Mouse (Mus musculus): ENCODE results near the gene Rab21. TPM values are rescaled to one million over a fixed set of nuclear protein-coding genes. Genes with fewer than 3 reads are reported as not detected.

Gene Rab21
- 21.8 and 65.5 TPM in 2 replicates for polyA plus RNA-seq (2012; ENCODE audit: low replicate concordance)

DNA sequence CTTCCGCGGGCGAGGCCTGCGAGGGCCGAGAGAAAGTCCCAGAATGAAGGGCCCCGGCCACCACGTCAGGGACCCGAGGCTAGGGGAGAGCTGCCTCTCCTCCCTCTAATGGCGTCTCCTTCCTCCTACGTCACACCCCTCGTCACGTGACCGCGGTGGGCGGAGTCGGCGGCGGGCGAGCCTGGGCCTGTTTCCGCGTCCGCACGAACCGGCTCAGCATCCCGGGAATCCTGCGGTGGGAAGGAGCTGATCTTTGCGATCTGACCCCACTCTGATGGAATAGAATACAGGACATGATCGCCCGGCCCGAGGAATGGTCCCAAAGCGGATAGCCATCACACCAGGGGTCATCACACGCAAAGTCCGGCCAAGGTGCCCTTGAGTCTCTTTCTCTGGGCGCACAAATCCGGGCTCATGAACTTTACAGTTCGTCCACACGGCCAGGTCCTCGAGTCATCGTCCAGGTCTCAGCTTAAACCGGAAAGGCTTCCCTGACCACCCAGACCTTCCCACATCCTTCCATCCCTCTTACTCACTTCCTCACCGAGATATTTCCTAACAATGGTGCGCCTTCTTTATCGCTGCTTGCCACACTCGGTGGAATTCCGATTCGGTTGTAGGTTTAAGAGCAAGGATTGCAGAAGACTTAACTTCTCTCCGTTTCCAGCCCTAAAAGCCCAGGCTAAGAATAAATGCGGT is at the start of gene Rab21:
TSS of gene Rab21 (minus strand) at position 122 of the 699 bp plus-strand sequence.

DNA sequence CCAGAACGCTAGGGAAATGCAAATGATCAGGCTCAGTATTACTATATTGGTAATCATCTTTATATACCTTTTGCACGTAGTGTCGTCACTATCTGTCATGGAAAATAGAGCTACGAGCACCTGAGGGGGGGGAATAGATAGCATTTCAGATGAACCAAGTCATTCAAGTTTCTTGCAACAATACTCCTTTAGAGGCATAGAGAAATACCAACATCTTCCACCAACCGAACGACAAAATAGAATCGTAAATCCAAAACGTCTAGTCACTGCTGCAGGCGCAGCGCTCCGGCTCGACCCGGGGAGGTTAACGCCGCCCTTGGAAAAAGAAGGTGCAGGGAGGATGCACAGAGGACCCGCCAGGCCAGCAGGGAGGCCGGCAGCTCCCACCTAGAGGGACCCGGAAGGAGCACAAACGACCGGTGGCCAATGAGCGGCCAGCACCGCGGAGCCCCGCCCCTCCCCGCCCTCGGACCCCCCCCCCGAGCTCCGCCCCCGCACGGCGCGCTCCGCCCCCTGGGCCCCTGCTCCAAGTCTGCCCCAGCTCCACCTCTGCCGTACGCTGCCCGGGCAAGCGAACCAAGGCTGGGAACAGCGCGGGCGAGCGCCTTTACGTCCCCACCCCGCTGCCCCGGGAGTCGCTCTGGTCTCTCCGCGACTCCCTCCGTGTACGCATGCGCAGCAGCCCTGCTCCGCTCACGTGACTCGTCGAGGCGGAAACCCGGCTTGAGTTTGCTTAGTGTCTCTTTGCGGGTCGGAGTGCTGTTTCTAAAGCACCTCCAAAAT is 46.6 kb upstream of the Rab21 start, which contains the start of gene Tmem19:
TSS of gene Tmem19 (minus strand) at position 662 of the 783 bp plus-strand sequence.

DNA sequence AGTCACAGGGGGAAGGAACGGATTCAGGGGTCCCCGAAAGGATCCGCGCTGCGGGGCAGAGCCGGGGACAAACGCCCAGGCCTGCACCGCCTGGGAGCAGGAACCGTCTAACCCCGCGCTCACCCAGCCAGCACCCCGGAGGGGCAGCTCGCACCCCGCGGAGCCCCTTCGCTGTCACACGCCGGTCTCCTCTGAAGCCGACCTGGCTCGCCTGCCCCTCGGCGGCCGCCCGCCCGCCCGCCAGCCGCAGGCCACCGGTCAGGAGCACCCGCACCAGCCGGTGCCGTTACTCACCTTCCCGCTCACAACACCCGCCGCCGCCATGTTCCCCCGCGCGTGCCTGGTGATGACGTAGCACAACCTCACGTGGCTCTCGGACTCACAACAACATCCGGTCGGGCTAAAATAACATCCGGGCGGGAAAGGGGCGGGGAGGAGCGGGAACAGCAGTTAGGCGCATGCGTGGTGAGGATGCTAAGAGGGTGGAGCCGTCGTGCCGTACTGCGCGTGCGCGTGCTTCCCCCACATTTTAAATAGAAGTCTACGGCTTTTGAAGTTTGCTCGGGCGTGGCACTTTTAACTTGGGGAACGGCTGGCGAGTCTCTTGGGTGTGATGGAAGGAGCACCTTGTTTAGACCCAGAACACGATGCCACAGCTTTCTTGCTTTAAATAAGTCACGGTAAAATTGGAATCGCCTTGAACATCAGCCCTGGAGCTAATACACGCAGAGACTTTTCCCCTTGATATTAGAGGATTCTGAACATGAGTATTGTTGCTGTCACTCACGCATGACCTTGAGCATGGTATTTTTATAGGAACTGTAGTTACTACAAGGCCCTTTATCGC is 64.1 kb downstream of the Rab21 start, which contains the start of gene Tbc1d15:
TSS of gene Tbc1d15 (minus strand) at position 380 of the 847 bp plus-strand sequence.

Other genes starting within 250 kb of the Rab21 start
- not detected in 2 replicates for gene Tph2, start 130.6 kb downstream of the Rab21 start, polyA plus RNA-seq (2012; ENCODE audit: low replicate concordance)
- 1.6 and 2.3 TPM in 2 replicates for gene Tbc1d15, start 64.1 kb downstream of the Rab21 start, polyA plus RNA-seq (2012; ENCODE audit: low replicate concordance)
- gene Tmem19, start 46.9 kb upstream of the Rab21 start, polyA plus RNA-seq (2012; ENCODE audit: low replicate concordance), result 0.98 and 6.2 TPM in 2 replicates
- gene Thap2, start 68.8 kb upstream of the Rab21 start, polyA plus RNA-seq (2012; ENCODE audit: low replicate concordance), result 8.9 and 10.9 TPM in 2 replicates
- 11.2 and 11.8 TPM in 2 replicates for gene Zfc3h1, start 69.4 kb upstream of the Rab21 start, polyA plus RNA-seq (2012; ENCODE audit: low replicate concordance)

Data from leukemia stem cell, adult 10-12 weeks (primary cell).